Comparison of ENCODE assay signal across 8 mouse cellular contexts in genomic region chr5:92348794-92349413, GRCm38 (mm10). TPM values are rescaled to one million over a fixed set of nuclear protein-coding genes. Genes with fewer than 3 reads are reported as not detected.
A peak's percentile ranks its signal among the peaks of the same experiment; 100 is the strongest.
DNase-seq lines count a peak whose midpoint lies in the region; ATAC-seq lines count a peak whose summit lies in the region.

Gene Cxcl10 (minus strand): TSS chr5:92348889.

- WGBS in forebrain, embryonic 12.5 days = 21% methylated on average over 14 of the region's 14 CpGs
- 26% methylated on average over 14 of the region's 14 CpGs for WGBS in hindbrain, embryonic 14.5 days
- WGBS in limb, embryonic 15.5 days = 14% methylated on average over 14 of the region's 14 CpGs
- WGBS in midbrain, embryonic 15.5 days = 22% methylated on average over 14 of the region's 14 CpGs
- 14% methylated on average over 14 of the region's 14 CpGs for WGBS in stomach, embryonic 16.5 days

- H3K9me3 ChIP-seq in forebrain, embryonic 12.5 days = no peaks in the 10 kb centered on the region
- H3K9me3 ChIP-seq in hindbrain, embryonic 14.5 days (ENCODE audit: control insufficient read depth, low read length) = no peaks in the 10 kb centered on the region
- H3K9me3 ChIP-seq in limb, embryonic 15.5 days = no peaks in the 10 kb centered on the region
- H3K9me3 ChIP-seq in midbrain, embryonic 15.5 days = no peaks in the 10 kb centered on the region
- no peaks in the 10 kb centered on the region for H3K9me3 ChIP-seq in stomach, embryonic 16.5 days (replicated peaks; ENCODE audit: control insufficient read depth, low read length)

- 0 out of 2 replicates have a peak within 1 kb of the TSS, but pooled peaks have one; percentile 15 for H3K4me3 ChIP-seq in forebrain, embryonic 12.5 days (replicated peaks)
- no peak within 1 kb of the TSS; the same call in 1 of the 2 replicates for H3K4me3 ChIP-seq in hindbrain, embryonic 14.5 days (replicated peaks; ENCODE audit: low read length)
- peak within 1 kb of the TSS; percentile 18 for H3K4me3 ChIP-seq in limb, embryonic 15.5 days
- H3K4me3 ChIP-seq in midbrain, embryonic 15.5 days = peak within 1 kb of the TSS; percentile 20
- peak within 1 kb of the TSS; percentile 34 for H3K4me3 ChIP-seq in stomach, embryonic 16.5 days (replicated peaks; ENCODE audit: low read length)

- H3K4me1 ChIP-seq in forebrain, embryonic 12.5 days = no peaks in the 10 kb centered on the region; the same call in 1 of the 2 replicates
- no peaks in the 10 kb centered on the region for H3K4me1 ChIP-seq in hindbrain, embryonic 14.5 days (replicated peaks; ENCODE audit: control insufficient read depth, insufficient read depth, low read length)
- peaks cover 9% of the 10 kb centered on the region; the same call in 1 of the 2 replicates for H3K4me1 ChIP-seq in limb, embryonic 15.5 days
- peaks cover 6% of the 10 kb centered on the region; the same call in 1 of the 2 replicates for H3K4me1 ChIP-seq in midbrain, embryonic 15.5 days
- H3K4me1 ChIP-seq in stomach, embryonic 16.5 days (ENCODE audit: control insufficient read depth, insufficient read depth, low read length) = peaks cover 7% of the 10 kb centered on the region; the same call in 1 of the 2 replicates

- peaks cover 6% of the 10 kb centered on the region for H3K27me3 ChIP-seq in forebrain, embryonic 12.5 days
- no peaks in the 10 kb centered on the region for H3K27me3 ChIP-seq in hindbrain, embryonic 14.5 days (ENCODE audit: control insufficient read depth, insufficient read depth, low read length)
- no peaks in the 10 kb centered on the region for H3K27me3 ChIP-seq in limb, embryonic 15.5 days
- H3K27me3 ChIP-seq in midbrain, embryonic 15.5 days (replicated peaks) = no peaks in the 10 kb centered on the region
- no peaks in the 10 kb centered on the region; the same call in 1 of the 2 replicates for H3K27me3 ChIP-seq in stomach, embryonic 16.5 days (ENCODE audit: control insufficient read depth, insufficient read depth, low read length)

- peak; percentile 49; the same call in 1 of the 2 replicates for ATAC-seq in forebrain, embryonic 12.5 days (ENCODE audit: low FRiP score)
- peak; percentile 59; the same call in 1 of the 2 replicates for ATAC-seq in hindbrain, embryonic 14.5 days (ENCODE audit: low FRiP score)
- ATAC-seq in limb, embryonic 15.5 days (ENCODE audit: insufficient number of reproducible peaks, low FRiP score, low TSS enrichment, low read depth) = no peak
- ATAC-seq in midbrain, embryonic 15.5 days (replicated peaks) = peak; percentile 52; the same call in 1 of the 2 replicates
- ATAC-seq in stomach, embryonic 16.5 days (ENCODE audit: insufficient read depth, low FRiP score) = peak; percentile 44; the same call in 1 of the 2 replicates

- DNase-seq in gastrocnemius, adult 18-20 months (ENCODE audit: low spot score) = peak; percentile 70
- DNase-seq in gastrocnemius, postnatal 36 days = no peak
- DNase-seq in adrenal gland, adult 8-10 months = peak; percentile 57
- no peak for DNase-seq in hindbrain, embryonic 14.5 days (ENCODE audit: low spot score)

- H3K4me2 ChIP-seq in forebrain, embryonic 12.5 days = peak within 1 kb of the TSS; percentile 43
- peak within 1 kb of the TSS; percentile 46 for H3K4me2 ChIP-seq in hindbrain, embryonic 14.5 days (replicated peaks)
- peak within 1 kb of the TSS; percentile 38 for H3K4me2 ChIP-seq in limb, embryonic 15.5 days
- H3K4me2 ChIP-seq in midbrain, embryonic 15.5 days = peak within 1 kb of the TSS; percentile 50
- peak within 1 kb of the TSS; percentile 55 for H3K4me2 ChIP-seq in stomach, embryonic 16.5 days (ENCODE audit: low read depth, low read length)

- no peak within 1 kb of the TSS for H3K27ac ChIP-seq in forebrain, embryonic 12.5 days
- no peak within 1 kb of the TSS for H3K27ac ChIP-seq in hindbrain, embryonic 14.5 days
- H3K27ac ChIP-seq in limb, embryonic 15.5 days = no peak within 1 kb of the TSS
- no peak within 1 kb of the TSS for H3K27ac ChIP-seq in midbrain, embryonic 15.5 days
- no peak within 1 kb of the TSS for H3K27ac ChIP-seq in stomach, embryonic 16.5 days (ENCODE audit: low read length)

- intact Hi-C loops in gastrocnemius, postnatal 36 days (cut with DNase I) = no loop called here

- H3K36me3 ChIP-seq in forebrain, embryonic 12.5 days (replicated peaks) = no peaks in the 10 kb centered on the region
- H3K36me3 ChIP-seq in hindbrain, embryonic 14.5 days (replicated peaks; ENCODE audit: control insufficient read depth, insufficient read depth) = no peaks in the 10 kb centered on the region
- H3K36me3 ChIP-seq in limb, embryonic 15.5 days = no peaks in the 10 kb centered on the region
- H3K36me3 ChIP-seq in midbrain, embryonic 15.5 days (replicated peaks) = no peaks in the 10 kb centered on the region
- H3K36me3 ChIP-seq in stomach, embryonic 16.5 days (ENCODE audit: control insufficient read depth, insufficient read depth, low read length) = no peaks in the 10 kb centered on the region

- no peak within 1 kb of the TSS; the same call in 1 of the 2 replicates for H3K9ac ChIP-seq in forebrain, embryonic 12.5 days
- H3K9ac ChIP-seq in hindbrain, embryonic 14.5 days = no peak within 1 kb of the TSS
- no peak within 1 kb of the TSS for H3K9ac ChIP-seq in limb, embryonic 15.5 days
- no peak within 1 kb of the TSS for H3K9ac ChIP-seq in midbrain, embryonic 15.5 days
- no peak within 1 kb of the TSS for H3K9ac ChIP-seq in stomach, embryonic 16.5 days (ENCODE audit: low read length)

RNA-seq across cellular contexts. Expression of gene Cxcl10, which starts in this region (rescaled TPM):
- total RNA-seq in gastrocnemius, adult 18-20 months (2021) = under 1 TPM in 1 of 2 experiments, not detected in 1; 0.47 TPM
- under 1 TPM in 1 of 2 experiments, not detected in 1; 0.23 TPM for total RNA-seq in gastrocnemius, postnatal 36 days (2021)
- total RNA-seq in adrenal gland, adult 8-10 months (2022) = 1 to 10 TPM in 2 of 4 experiments, under 1 TPM in 2; 0.35 to 2.1 (median 1.1) TPM
- 0.29 TPM in 1 of 2 replicates, not detected in the other for polyA plus RNA-seq in forebrain, embryonic 12.5 days (2016; fragmentation: Nextera tagmentation; extraction: Ambion mirVana)
- 0.24 TPM in 1 of 2 replicates, not detected in the other for polyA plus RNA-seq in hindbrain, embryonic 14.5 days (2014; fragmentation: Nextera tagmentation; extraction: Ambion mirVana)
- polyA plus RNA-seq in limb, embryonic 15.5 days (2015; fragmentation: Nextera tagmentation; extraction: Ambion mirVana) = 1.1 TPM in 2 replicates
- polyA plus RNA-seq in midbrain, embryonic 15.5 days (2015; fragmentation: Nextera tagmentation; extraction: Ambion mirVana) = 0.21 and 0.42 TPM in 2 replicates
- polyA plus RNA-seq in stomach, embryonic 16.5 days (2015; fragmentation: Nextera tagmentation; extraction: Ambion mirVana) = 0.97 and 1.8 TPM in 2 replicates

Comparison
In these comparisons a context has a peak if more than half of its experiments do, and no peak if none do; other contexts are left out.
1. Peak in DNase-seq in gastrocnemius, adult 18-20 months; RNA of the gene not detected or under 1 TPM.
2. Peak in ATAC-seq, H3K4me3 ChIP-seq and H3K4me2 ChIP-seq in forebrain, embryonic 12.5 days; RNA of the gene not detected or under 1 TPM.
3. Peak in ATAC-seq and H3K4me2 ChIP-seq in hindbrain, embryonic 14.5 days; RNA of the gene not detected or under 1 TPM.
4. Peak in ATAC-seq, H3K4me3 ChIP-seq and H3K4me2 ChIP-seq in midbrain, embryonic 15.5 days; RNA of the gene not detected or under 1 TPM.